Comparison of ENCODE assay signal across 24 mouse cellular contexts in genomic region chr17:80818477-80819028, GRCm38 (mm10).
A peak's percentile ranks its signal among the peaks of the same experiment; 100 is the strongest.
DNase-seq lines count a peak whose midpoint lies in the region; ATAC-seq lines count a peak whose summit lies in the region.
"Had no signal": no experiment of that assay in that cellular context is flagged by ENCODE, and none has a peak within 500 bp of the region (broad histone marks: within the 10 kb centered on the region; RNA-seq: fewer than 3 reads in every experiment).

No protein-coding gene starts in this region.

- H3K27me3 ChIP-seq in intestine, embryonic 16.5 days (replicated peaks; ENCODE audit: control insufficient read depth, insufficient read depth, low read length): no peaks in the 10 kb centered on the region
- H3K27me3 ChIP-seq in intestine, embryonic 15.5 days (replicated peaks): no peaks in the 10 kb centered on the region
- no peaks in the 10 kb centered on the region for H3K27me3 ChIP-seq in embryonic facial prominence, embryonic 15.5 days
- H3K27me3 ChIP-seq in limb, embryonic 13.5 days: no peaks in the 10 kb centered on the region
- H3K27me3 ChIP-seq in midbrain, embryonic 13.5 days: no peaks in the 10 kb centered on the region
- H3K27me3 ChIP-seq: CH12.LX; heart, embryonic 13.5 days; hindbrain, embryonic 12.5 days; midbrain, embryonic 12.5 days; Patski had no signal

- no peak overlapping the region for H3K9ac ChIP-seq in intestine, embryonic 16.5 days (ENCODE audit: low read depth, low read length)
- H3K9ac ChIP-seq in intestine, embryonic 15.5 days: no peak overlapping the region
- H3K9ac ChIP-seq in embryonic facial prominence, embryonic 15.5 days: no peak overlapping the region
- peak overlapping the region; percentile 39; the same call in 1 of the 2 replicates for H3K9ac ChIP-seq in limb, embryonic 13.5 days
- no peak overlapping the region for H3K9ac ChIP-seq in midbrain, embryonic 13.5 days (replicated peaks)
- H3K9ac ChIP-seq: heart, embryonic 13.5 days; hindbrain, embryonic 12.5 days; liver, embryonic 14.5 days; midbrain, embryonic 12.5 days had no signal

- no peak overlapping the region for H3K4me2 ChIP-seq in intestine, embryonic 16.5 days (ENCODE audit: low read depth, low read length)
- H3K4me2 ChIP-seq in intestine, embryonic 15.5 days (replicated peaks): no peak overlapping the region
- H3K4me2 ChIP-seq in embryonic facial prominence, embryonic 15.5 days (replicated peaks): no peak overlapping the region
- peak overlapping the region; percentile 21 for H3K4me2 ChIP-seq in limb, embryonic 13.5 days (replicated peaks)
- no peak overlapping the region for H3K4me2 ChIP-seq in midbrain, embryonic 13.5 days (replicated peaks)
- H3K4me2 ChIP-seq: heart, embryonic 13.5 days; hindbrain, embryonic 12.5 days; midbrain, embryonic 12.5 days had no signal

- no peak overlapping the region; the same call in none of the 2 replicates for H3K27ac ChIP-seq in intestine, embryonic 16.5 days (ENCODE audit: low read length)
- H3K27ac ChIP-seq in intestine, embryonic 15.5 days: no peak overlapping the region
- H3K27ac ChIP-seq in embryonic facial prominence, embryonic 15.5 days (replicated peaks): peak overlapping the region; percentile 13; the same call in 1 of the 2 replicates
- peak overlapping the region; percentile 61; the same call in 1 of the 2 replicates for H3K27ac ChIP-seq in limb, embryonic 13.5 days
- H3K27ac ChIP-seq in midbrain, embryonic 13.5 days: no peak overlapping the region
- H3K27ac ChIP-seq: forebrain, embryonic 10.5 days; heart, adult 2 months; heart, embryonic 13.5 days; hindbrain, embryonic 12.5 days; layer of hippocampus, adult 2 months; liver, embryonic 14.5 days; midbrain, embryonic 12.5 days had no signal

- H3K4me1 ChIP-seq in intestine, embryonic 16.5 days (ENCODE audit: control insufficient read depth, insufficient read depth, low read length): 0 out of 2 replicates have a peak, but pooled peaks cover 3% of the 10 kb centered on the region
- 0 out of 2 replicates have a peak, but pooled peaks cover 4% of the 10 kb centered on the region for H3K4me1 ChIP-seq in intestine, embryonic 15.5 days (replicated peaks)
- peaks cover 7% of the 10 kb centered on the region for H3K4me1 ChIP-seq in embryonic facial prominence, embryonic 15.5 days
- peaks cover 12% of the 10 kb centered on the region for H3K4me1 ChIP-seq in limb, embryonic 13.5 days
- no peaks in the 10 kb centered on the region for H3K4me1 ChIP-seq in midbrain, embryonic 13.5 days (replicated peaks)
- H3K4me1 ChIP-seq: hindbrain, embryonic 12.5 days; midbrain, embryonic 12.5 days had no signal

- peak; percentile 34 to 42 for DNase-seq in kidney, postnatal 4 days
- DNase-seq in kidney, postnatal 10 days: no peak
- DNase-seq: B cell, adult 2 months; cerebellum, adult 18-20 months; cerebellum, postnatal 25 days; gastrocnemius, postnatal 25 days; heart, adult 2 months; heart, postnatal 14 days had no signal

- peak; percentile 21; the same call in 1 of the 2 replicates for ATAC-seq in intestine, embryonic 16.5 days
- ATAC-seq in intestine, embryonic 15.5 days: no peak
- no peak; the same call in 1 of the 2 replicates for ATAC-seq in embryonic facial prominence, embryonic 15.5 days (ENCODE audit: insufficient number of reproducible peaks, low FRiP score, low TSS enrichment, low read depth)
- peak; percentile 57 for ATAC-seq in limb, embryonic 13.5 days (ENCODE audit: low FRiP score, low read depth)
- ATAC-seq in midbrain, embryonic 13.5 days: no peak
- ATAC-seq: inflammation-experienced regulatory T-cells, adult 6 months; lung, postnatal 0 days; Patski had no signal

- H3K4me3 ChIP-seq in intestine, embryonic 16.5 days (ENCODE audit: low read length): no peak overlapping the region
- no peak overlapping the region for H3K4me3 ChIP-seq in intestine, embryonic 15.5 days (replicated peaks)
- no peak overlapping the region for H3K4me3 ChIP-seq in embryonic facial prominence, embryonic 15.5 days (replicated peaks)
- H3K4me3 ChIP-seq in limb, embryonic 13.5 days: no peak overlapping the region
- H3K4me3 ChIP-seq in midbrain, embryonic 13.5 days (replicated peaks): no peak overlapping the region
- H3K4me3 ChIP-seq: forebrain, embryonic 10.5 days; heart, adult 2 months; heart, embryonic 13.5 days; hindbrain, embryonic 12.5 days; layer of hippocampus, adult 2 months; midbrain, embryonic 12.5 days had no signal

- H3K9me3 ChIP-seq in intestine, embryonic 16.5 days (ENCODE audit: control insufficient read depth, low read length): peaks cover 3% of the 10 kb centered on the region; the same call in 1 of the 2 replicates
- H3K9me3 ChIP-seq in intestine, embryonic 15.5 days: no peaks in the 10 kb centered on the region
- no peaks in the 10 kb centered on the region for H3K9me3 ChIP-seq in embryonic facial prominence, embryonic 15.5 days (replicated peaks)
- no peaks in the 10 kb centered on the region for H3K9me3 ChIP-seq in limb, embryonic 13.5 days
- no peaks in the 10 kb centered on the region for H3K9me3 ChIP-seq in midbrain, embryonic 13.5 days
- H3K9me3 ChIP-seq: forebrain, embryonic 10.5 days; hindbrain, embryonic 12.5 days had no signal

- WGBS in intestine, embryonic 16.5 days: 44% methylated on average over 9 of the region's 9 CpGs
- WGBS in intestine, embryonic 15.5 days: 39% methylated on average over 9 of the region's 9 CpGs
- 15% methylated on average over 9 of the region's 9 CpGs for WGBS in embryonic facial prominence, embryonic 15.5 days
- WGBS in limb, embryonic 13.5 days: 33% methylated on average over 9 of the region's 9 CpGs
- WGBS in midbrain, embryonic 13.5 days: 83% methylated on average over 9 of the region's 9 CpGs

- H3K36me3 ChIP-seq in intestine, embryonic 16.5 days (ENCODE audit: control insufficient read depth, insufficient read depth, low read length): no peaks in the 10 kb centered on the region
- no peaks in the 10 kb centered on the region for H3K36me3 ChIP-seq in intestine, embryonic 15.5 days
- H3K36me3 ChIP-seq in embryonic facial prominence, embryonic 15.5 days: no peaks in the 10 kb centered on the region
- no peaks in the 10 kb centered on the region for H3K36me3 ChIP-seq in limb, embryonic 13.5 days
- H3K36me3 ChIP-seq in midbrain, embryonic 13.5 days: no peaks in the 10 kb centered on the region
- H3K36me3 ChIP-seq: forebrain, embryonic 10.5 days; G1E; heart, embryonic 13.5 days; hindbrain, embryonic 12.5 days; midbrain, embryonic 12.5 days had no signal

Comparison
In these comparisons a context has a peak if more than half of its experiments do, and no peak if none do; other contexts are left out.
1. ATAC-seq: peak in intestine, embryonic 16.5 days (single experiment) and limb, embryonic 13.5 days (single experiment); none in intestine, embryonic 15.5 days (single experiment), embryonic facial prominence, embryonic 15.5 days (single experiment) and midbrain, embryonic 13.5 days (single experiment).
2. H3K27ac ChIP-seq: peak in embryonic facial prominence, embryonic 15.5 days (single experiment) and limb, embryonic 13.5 days (single experiment); none in intestine, embryonic 16.5 days (single experiment), intestine, embryonic 15.5 days (single experiment) and midbrain, embryonic 13.5 days (single experiment).